Mouse (Mus musculus): ENCODE measurements around the gene 4930555G01Rik. TPM values are rescaled to one million over a fixed set of nuclear protein-coding genes. Genes with fewer than 3 reads are reported as not detected.

The 4930555G01Rik gene
- polyA plus RNA-seq (2015; fragmentation: Illumina TruSeq; extraction: RNeasy Lipid Tissue Mini Kit (QIAGEN cat#74804); ENCODE audit: insufficient read depth, low replicate concordance): not detected

GRCm38 (mm10) chr14:5050329-5050728 is at the start of gene 4930555G01Rik:
Gene 4930555G01Rik, plus strand, starts transcription at chr14:5050629.

GRCm38 (mm10) chr14:5015591-5015990 is 34.8 kb upstream of the 4930555G01Rik start, which contains the start of gene Gm3298:
Gene Gm3298, plus strand, starts transcription at chr14:5015891.

GRCm38 (mm10) chr14:5070611-5071490 is 20.4 kb downstream of the 4930555G01Rik start, which contains the start of gene Gm8281:
Gene Gm8281, plus strand, starts transcription at chr14:5071040.

Other genes starting within 250 kb of the 4930555G01Rik start
- gene Gm3269, start 212.5 kb upstream of the 4930555G01Rik start, polyA plus RNA-seq (2015; fragmentation: Illumina TruSeq; extraction: RNeasy Lipid Tissue Mini Kit (QIAGEN cat#74804); ENCODE audit: insufficient read depth, low replicate concordance): not detected
- not detected for gene Gm3264, start 195.1 kb upstream of the 4930555G01Rik start, polyA plus RNA-seq (2015; fragmentation: Illumina TruSeq; extraction: RNeasy Lipid Tissue Mini Kit (QIAGEN cat#74804); ENCODE audit: insufficient read depth, low replicate concordance)
- not detected for gene Gm3278, start 158.2 kb upstream of the 4930555G01Rik start, polyA plus RNA-seq (2015; fragmentation: Illumina TruSeq; extraction: RNeasy Lipid Tissue Mini Kit (QIAGEN cat#74804); ENCODE audit: insufficient read depth, low replicate concordance)
- not detected for gene Gm8297, start 66.7 kb upstream of the 4930555G01Rik start, polyA plus RNA-seq (2015; fragmentation: Illumina TruSeq; extraction: RNeasy Lipid Tissue Mini Kit (QIAGEN cat#74804); ENCODE audit: insufficient read depth, low replicate concordance)
- not detected for gene Gm3298, start 34.7 kb upstream of the 4930555G01Rik start, polyA plus RNA-seq (2015; fragmentation: Illumina TruSeq; extraction: RNeasy Lipid Tissue Mini Kit (QIAGEN cat#74804); ENCODE audit: insufficient read depth, low replicate concordance)
- 0.37 TPM for gene Gm8281, start 20.4 kb downstream of the 4930555G01Rik start, polyA plus RNA-seq (2015; fragmentation: Illumina TruSeq; extraction: RNeasy Lipid Tissue Mini Kit (QIAGEN cat#74804); ENCODE audit: insufficient read depth, low replicate concordance)
- gene Gm8279, start 80.9 kb downstream of the 4930555G01Rik start, polyA plus RNA-seq (2015; fragmentation: Illumina TruSeq; extraction: RNeasy Lipid Tissue Mini Kit (QIAGEN cat#74804); ENCODE audit: insufficient read depth, low replicate concordance): not detected
- gene Gm3317, start 113.9 kb downstream of the 4930555G01Rik start, polyA plus RNA-seq (2015; fragmentation: Illumina TruSeq; extraction: RNeasy Lipid Tissue Mini Kit (QIAGEN cat#74804); ENCODE audit: insufficient read depth, low replicate concordance): not detected
- gene Gm8271, start 135.2 kb downstream of the 4930555G01Rik start, polyA plus RNA-seq (2015; fragmentation: Illumina TruSeq; extraction: RNeasy Lipid Tissue Mini Kit (QIAGEN cat#74804); ENCODE audit: insufficient read depth, low replicate concordance): not detected
- not detected for gene Gm3526, start 210.0 kb downstream of the 4930555G01Rik start, polyA plus RNA-seq (2015; fragmentation: Illumina TruSeq; extraction: RNeasy Lipid Tissue Mini Kit (QIAGEN cat#74804); ENCODE audit: insufficient read depth, low replicate concordance)

Data from spleen, adult 10 weeks (tissue).